In the genomic region with DNA sequence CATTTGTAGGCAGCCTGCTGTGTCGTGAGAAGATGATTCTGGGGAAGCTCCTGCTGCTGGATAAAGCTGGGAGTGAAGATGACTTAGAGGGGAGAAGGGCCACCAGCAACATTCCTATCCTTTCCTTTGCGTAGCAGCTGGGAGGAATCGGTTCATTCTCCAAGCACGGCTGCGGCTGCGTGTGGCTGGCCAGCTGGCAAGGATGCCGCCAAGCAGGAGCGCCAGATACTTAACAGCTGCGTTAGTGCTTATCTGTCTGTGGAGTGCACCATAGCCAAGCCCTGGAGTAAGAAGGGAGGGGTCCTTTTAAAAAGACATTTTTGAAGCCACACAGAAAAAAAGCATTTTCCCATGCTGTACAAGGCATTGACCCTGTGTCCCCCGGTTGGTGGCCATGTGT, we compare ENCODE assay signal across 8 mouse cellular contexts.
DNase-seq lines count a peak whose midpoint lies in the region; ATAC-seq and TF ChIP-seq lines count a peak whose summit lies in the region.

No protein-coding gene starts in this region.

- H3K4me1 ChIP-seq in limb, embryonic 14.5 days (ENCODE audit: control insufficient read depth, insufficient read depth, low read length), result peaks cover 4% of the 10 kb centered on the region; the same call in 1 of the 2 replicates
- peaks cover 46% of the 10 kb centered on the region for H3K4me1 ChIP-seq in limb, embryonic 10.5 days
- peaks cover 12% of the 10 kb centered on the region; the same call in 1 of the 2 replicates for H3K4me1 ChIP-seq in heart, embryonic 11.5 days (ENCODE audit: control insufficient read depth, insufficient read depth, low read length)

- no peaks in the 10 kb centered on the region for H3K36me3 ChIP-seq in limb, embryonic 14.5 days (ENCODE audit: control insufficient read depth, insufficient read depth, low read length)
- no peaks in the 10 kb centered on the region for H3K36me3 ChIP-seq in limb, embryonic 10.5 days
- no peaks in the 10 kb centered on the region for H3K36me3 ChIP-seq in heart, embryonic 11.5 days (ENCODE audit: control insufficient read depth, insufficient read depth, low read length)

- no peak overlapping the region for H3K4me3 ChIP-seq in limb, embryonic 14.5 days (replicated peaks; ENCODE audit: low read length)
- H3K4me3 ChIP-seq in limb, embryonic 10.5 days, result no peak overlapping the region
- no peak overlapping the region for H3K4me3 ChIP-seq in heart, embryonic 11.5 days (ENCODE audit: low read depth, low read length)

- no peak overlapping the region for H3K4me2 ChIP-seq in limb, embryonic 14.5 days (replicated peaks; ENCODE audit: low read depth, low read length, severe bottlenecking)
- H3K4me2 ChIP-seq in heart, embryonic 11.5 days, result peak overlapping the region; percentile 6

- no peaks in the 10 kb centered on the region for H3K9me3 ChIP-seq in limb, embryonic 14.5 days (ENCODE audit: control insufficient read depth, low read length)
- H3K9me3 ChIP-seq in limb, embryonic 10.5 days (replicated peaks), result no peaks in the 10 kb centered on the region
- no peaks in the 10 kb centered on the region for H3K9me3 ChIP-seq in heart, embryonic 11.5 days (replicated peaks; ENCODE audit: control insufficient read depth, low read length)

- ATAC-seq in limb, embryonic 14.5 days (ENCODE audit: low FRiP score, low read depth), result peak; percentile 20; the same call in 1 of the 2 replicates
- ATAC-seq in heart, embryonic 11.5 days (replicated peaks; ENCODE audit: insufficient number of reproducible peaks, low FRiP score, low TSS enrichment), result no peak
- ATAC-seq in activated CD4-positive, CD25-positive, alpha-beta regulatory T cell, adult 4 months, result no peak

- WGBS in limb, embryonic 14.5 days, result 60% methylated on average over 10 of the region's 10 CpGs
- 77% methylated on average over 10 of the region's 10 CpGs for whole genome bisulfite sequencing in limb, embryonic 10.5 days
- WGBS in heart, embryonic 11.5 days (ENCODE audit: insufficient replicate concordance), result 29% methylated on average over 10 of the region's 10 CpGs

- no peaks in the 10 kb centered on the region for H3K27me3 ChIP-seq in limb, embryonic 14.5 days (ENCODE audit: control insufficient read depth, insufficient read depth, low read length)
- H3K27me3 ChIP-seq in limb, embryonic 10.5 days (ENCODE audit: low read depth, poor library complexity, severe bottlenecking), result peaks cover 6% of the 10 kb centered on the region; the same call in 1 of the 2 replicates
- no peaks in the 10 kb centered on the region for H3K27me3 ChIP-seq in heart, embryonic 11.5 days (ENCODE audit: control insufficient read depth, insufficient read depth, low read length)

- peak; percentile 20 for DNase-seq in limb, embryonic 14.5 days (ENCODE audit: low spot score)
- DNase-seq in limb, embryonic 10.5 days (ENCODE audit: low spot score), result no peak
- peak; percentile 11 to 19 for DNase-seq in layer of hippocampus, postnatal 25 days (ENCODE audit: extremely low spot score in 1 of 2, low spot score in 1 of 2)
- peak; percentile 37 for DNase-seq in right cerebral cortex, postnatal 4 days
- no peak for DNase-seq in T-cell, adult 2 months (ENCODE audit: low spot score)
- no peak for DNase-seq in kidney, adult 18-20 months

- no peak overlapping the region for H3K27ac ChIP-seq in limb, embryonic 14.5 days (replicated peaks; ENCODE audit: low read depth, low read length)
- no peak overlapping the region for H3K27ac ChIP-seq in limb, embryonic 10.5 days
- no peak overlapping the region for H3K27ac ChIP-seq in heart, embryonic 11.5 days (ENCODE audit: low read depth, low read length)

- no peak for TF ChIP-seq POLR2A in limb, embryonic 14.5 days (IDR thresholded peaks at IDR 0.05; ENCODE audit: borderline replicate concordance, extremely low read depth, insufficient read depth, insufficient read length)

- H3K9ac ChIP-seq in limb, embryonic 14.5 days (ENCODE audit: low read depth, low read length, severe bottlenecking), result no peak overlapping the region
- no peak overlapping the region for H3K9ac ChIP-seq in heart, embryonic 11.5 days (ENCODE audit: low read depth, low read length)

Comparison
In these comparisons a context has a peak if more than half of its experiments do, and no peak if none do; other contexts are left out.
1. DNase-seq: peak in limb, embryonic 14.5 days (single experiment), layer of hippocampus, postnatal 25 days (2 of 2) and right cerebral cortex, postnatal 4 days (single experiment); none in limb, embryonic 10.5 days (single experiment), T-cell, adult 2 months (single experiment) and kidney, adult 18-20 months (single experiment).